Mouse (Mus musculus) adipocyte (in vitro differentiated cells): ENCODE results near the gene Rad52.

ENCODE experiments used
- DNase-seq: peaks from one replicate; pipeline ENCODE4 v3.0.0-alpha.2; 2016; ENCODE audit warnings: low spot score

The Rad52 gene

DNA sequence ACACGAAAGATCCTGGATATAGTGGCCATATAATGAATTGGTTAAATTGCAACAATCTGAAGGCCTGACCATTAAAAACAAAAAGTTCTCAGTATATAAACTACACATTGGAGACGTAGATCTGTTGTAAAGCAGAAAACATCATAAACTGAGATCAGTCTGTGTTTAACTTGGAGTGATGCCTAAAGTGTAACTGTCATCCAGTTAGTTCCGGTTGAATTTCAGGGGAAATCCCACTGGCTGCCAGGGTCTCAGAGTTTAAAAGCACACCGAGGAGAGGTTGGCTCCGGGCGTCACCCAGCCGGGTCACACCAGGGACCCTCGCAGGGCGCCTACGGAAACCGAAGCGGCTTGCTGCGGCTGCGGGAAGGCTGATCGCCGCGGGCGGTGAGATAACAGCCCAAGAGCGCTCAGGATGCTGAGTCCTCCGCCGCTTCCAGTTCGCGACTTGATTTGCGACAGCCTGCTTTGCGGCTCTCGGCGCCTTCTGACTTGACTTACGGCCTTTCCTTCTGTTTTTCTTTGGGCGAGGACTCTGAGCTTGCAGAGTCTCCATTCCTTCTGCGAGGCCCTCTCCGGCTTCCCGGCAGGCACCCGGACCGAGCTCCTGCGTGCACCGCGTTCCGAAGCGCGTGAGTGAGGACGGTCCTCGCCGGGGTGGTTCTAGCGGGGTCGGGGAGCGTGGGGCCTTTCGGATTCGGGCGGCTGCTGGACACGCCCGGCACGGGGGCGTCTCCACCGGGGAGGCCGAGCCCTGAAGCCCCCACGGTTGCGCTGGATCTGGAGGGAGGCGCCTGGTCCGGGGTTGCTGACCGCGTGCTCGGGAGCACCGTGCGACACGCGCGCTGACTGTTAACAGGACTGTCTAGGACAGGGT, at the start of gene Rad52:
Rad52 (plus strand) TSS at position 495 of the 877 bp plus-strand sequence.
- peak; percentile 94 for DNase-seq

DNA sequence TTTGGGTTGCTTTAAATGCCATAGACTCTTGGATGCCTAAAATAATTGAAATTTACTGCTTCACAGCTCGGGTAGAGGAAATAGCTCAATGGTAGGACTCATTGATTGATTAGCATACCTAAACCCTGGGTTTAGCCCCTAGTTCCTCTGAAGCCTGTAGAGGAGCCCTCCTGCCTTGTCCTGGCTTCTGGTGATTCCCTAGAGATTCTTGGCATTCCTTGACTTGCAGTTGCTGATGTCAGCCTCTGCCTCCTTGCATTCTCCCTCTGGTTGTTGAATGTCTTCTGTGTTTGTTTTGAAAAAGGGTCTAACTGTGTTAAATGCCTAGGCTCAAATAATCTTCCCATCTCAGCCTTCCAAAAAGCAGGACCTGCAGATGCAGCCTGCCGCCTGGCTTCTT, 48.3 kb upstream of the Rad52 start:
- DNase-seq, result no peak

DNA sequence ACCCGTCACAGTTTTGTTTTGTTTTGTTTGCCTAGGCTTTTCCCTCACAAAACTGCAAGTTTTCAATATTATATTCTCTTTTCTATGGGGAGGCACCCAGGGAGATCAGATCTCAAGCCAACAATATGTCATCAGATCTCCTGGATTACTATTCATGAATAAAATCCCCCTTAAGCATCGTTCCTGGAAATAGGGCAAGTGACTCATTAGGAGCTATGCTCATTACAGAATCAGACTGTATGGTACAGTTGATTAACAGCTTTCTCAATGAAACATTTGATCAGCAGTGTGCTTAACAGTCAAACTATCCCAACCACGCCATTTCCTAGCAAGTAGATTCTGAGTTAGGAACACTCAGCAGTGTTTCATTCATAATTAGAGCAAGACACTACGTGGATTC, 47.0 kb upstream of the Rad52 start:
- no peak for DNase-seq

DNA sequence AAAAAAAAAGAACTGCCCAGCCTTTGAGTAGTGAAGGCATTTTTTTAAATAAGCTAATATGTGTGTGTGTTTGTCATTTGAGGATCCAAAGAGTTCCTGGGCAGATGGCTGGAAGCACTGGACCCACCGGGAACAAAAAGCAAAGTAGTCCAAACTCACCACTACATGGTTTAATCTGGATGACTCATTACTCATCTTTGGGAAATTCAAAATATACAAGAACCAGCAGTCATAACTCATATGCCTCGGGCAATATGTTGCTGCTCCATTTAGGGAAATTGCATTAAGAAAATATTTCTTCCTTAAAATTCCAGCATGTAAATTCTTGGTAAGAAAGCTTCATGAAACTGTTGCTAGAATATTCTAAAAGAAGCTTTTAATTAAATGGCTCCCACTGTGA, 42.3 kb upstream of the Rad52 start:
- DNase-seq, result no peak

DNA sequence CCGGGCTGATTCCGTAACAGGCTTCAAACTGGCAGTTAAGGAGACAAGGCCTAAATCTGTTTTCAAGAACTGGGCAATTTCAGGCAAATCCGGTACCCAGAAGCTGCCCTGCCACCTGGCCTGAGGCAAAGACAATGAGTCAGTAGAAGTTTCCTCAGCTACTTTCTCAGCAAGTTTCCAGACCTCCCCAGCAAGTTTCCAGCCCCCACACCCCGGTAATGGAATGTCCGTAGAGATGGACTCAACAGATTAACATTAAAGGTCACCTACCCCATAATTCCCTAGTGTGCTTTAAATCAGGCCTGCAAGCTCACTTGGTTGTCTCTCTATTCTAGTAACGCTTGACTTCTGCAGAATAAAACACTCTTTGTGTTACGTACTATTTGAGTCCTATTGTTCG, 41.0 kb upstream of the Rad52 start:
- no peak for DNase-seq

DNA sequence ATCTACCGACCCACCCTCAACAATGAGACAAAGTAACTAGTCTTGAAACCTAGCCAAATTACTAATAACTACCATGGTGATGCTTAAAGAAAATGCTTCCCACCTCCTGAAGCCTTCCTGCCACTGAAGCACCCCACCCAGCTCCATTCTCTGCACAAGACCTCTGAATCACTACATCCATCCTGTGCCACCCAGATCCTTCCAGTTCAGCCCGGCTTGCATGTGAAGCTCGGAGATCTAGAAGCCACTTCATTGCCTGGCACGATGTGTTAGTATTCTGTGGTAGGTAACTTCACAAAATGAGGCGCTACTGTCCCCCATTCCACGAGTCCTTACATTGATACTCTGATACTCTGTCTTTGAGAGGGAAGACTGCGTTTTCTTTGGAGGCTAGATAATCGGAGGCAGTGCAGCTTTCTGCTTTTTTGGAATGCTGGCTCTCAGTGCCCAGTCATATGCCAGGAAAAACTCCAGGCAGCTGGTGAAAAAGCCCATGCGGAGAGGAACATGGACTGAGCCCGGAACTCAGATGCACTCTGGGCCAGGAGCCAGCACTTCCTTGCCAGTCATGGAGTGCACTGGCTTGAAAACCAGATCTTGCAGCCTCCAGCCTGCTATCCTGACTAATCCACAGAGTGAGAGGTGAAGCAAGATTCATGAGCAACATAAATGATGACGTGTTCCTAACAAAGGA, 38.0 kb upstream of the Rad52 start:
- peak; percentile 99 for DNase-seq

DNA sequence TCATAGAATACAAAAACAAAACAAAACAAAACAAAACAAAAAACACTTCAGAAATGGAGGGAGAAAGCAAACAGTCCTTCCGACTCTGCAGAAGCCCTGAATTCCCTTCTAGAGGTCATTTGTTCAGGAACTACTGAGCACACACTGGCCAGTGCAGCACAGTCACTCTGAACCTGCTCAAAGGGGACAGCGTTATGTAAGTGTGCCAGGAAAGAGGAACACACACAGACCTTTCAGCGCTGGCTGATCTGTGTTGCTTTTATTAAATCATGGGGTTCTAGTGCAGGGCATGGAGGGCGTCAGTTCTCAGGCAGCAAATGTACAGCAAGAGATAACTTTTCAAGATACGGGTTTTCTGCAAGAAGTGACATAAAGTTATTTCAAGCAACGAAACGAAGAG, 19.3 kb upstream of the Rad52 start:
- no peak for DNase-seq

DNA sequence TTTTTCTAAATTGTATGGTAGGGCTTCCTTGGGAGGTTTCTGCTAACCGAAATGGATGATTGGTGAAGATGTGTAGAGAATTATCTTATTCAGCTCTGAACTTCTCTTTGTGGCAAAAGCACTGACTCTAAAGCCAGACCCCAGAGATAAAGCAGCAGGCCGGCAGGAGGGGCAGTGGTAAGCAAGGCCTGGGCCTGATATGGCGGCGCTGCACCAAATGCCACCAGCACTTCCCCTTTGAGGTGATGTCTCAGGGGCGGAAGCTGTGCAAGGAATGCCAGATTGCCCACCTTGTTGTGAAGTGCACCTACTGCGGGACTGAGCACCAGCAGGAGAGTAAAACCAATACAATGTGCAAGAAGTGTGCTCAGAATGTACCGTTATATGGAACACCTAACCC, 9.8 kb upstream of the Rad52 start:
- no peak for DNase-seq

DNA sequence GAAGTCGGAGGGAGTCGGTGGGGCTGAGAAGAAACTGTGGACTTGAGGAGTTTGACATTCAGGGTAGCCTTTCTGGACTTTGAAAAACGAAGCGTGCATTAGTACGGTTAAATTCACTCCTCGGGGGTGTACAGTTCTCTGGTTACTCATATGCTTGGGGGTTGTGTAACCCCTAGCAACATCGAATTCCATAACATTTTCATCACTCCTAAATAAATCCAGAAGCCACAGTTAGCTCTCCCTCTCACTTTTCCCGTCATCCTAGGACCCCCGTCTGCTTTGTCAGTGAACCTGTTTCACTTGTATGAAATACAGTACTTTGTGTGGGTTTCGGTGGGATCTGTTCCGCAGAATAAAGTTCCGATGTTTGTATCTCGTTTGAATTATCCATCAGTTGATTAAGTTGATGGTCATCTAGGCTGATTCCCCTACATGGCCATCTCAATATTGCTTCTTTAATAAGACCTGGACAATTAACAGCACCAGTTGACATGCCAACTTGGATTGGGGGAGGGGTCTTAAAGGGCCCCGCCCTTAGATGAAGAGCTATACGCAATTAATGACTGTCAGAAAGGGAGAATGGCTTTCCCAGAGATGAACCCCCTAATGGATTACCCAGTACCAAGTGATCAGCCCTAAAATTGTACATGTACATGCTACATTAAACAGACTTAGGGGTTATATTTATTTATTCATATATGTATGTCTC, 737 bp downstream of the Rad52 start:
- peak; percentile 51 for DNase-seq

DNA sequence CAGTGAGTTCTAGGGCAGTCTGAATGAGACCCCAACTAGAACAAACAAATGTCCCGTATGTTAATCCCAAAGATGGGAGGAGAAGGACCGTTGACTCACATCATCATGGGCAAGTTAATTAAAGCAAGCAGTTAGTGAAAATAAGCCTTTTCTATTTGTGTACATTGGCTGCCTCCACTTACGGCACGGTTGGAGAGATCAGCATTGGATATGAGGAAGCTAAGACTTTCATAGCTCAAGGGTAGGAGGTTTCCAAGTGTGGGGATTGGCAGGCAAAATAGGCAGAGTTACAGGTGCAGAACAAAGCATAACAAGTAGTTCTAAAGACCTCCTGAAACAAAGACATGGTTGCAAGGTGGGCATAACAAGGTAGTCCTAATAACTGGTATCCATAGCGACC, 3.0 kb downstream of the Rad52 start:
- DNase-seq, result no peak

DNA sequence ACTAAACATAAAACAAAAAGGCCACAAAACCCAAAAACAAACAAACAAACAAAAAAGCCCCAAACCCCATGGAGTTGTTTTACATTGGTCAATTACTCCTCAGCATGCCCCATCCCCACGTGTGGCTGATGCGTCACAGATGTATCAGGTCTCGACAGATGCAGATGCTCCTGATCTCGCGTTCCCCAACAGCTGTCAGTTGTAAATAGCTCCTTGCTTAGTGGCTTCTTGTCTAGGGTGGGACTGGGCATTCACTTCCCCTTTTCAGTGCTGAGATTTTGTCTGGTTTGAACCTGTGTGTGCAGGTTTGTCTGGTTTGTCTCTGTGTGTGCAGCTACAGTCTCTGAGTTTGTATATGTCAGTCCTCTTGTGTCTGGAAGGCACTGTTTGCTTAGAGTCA, 9.5 kb downstream of the Rad52 start:
- DNase-seq, result no peak

DNA sequence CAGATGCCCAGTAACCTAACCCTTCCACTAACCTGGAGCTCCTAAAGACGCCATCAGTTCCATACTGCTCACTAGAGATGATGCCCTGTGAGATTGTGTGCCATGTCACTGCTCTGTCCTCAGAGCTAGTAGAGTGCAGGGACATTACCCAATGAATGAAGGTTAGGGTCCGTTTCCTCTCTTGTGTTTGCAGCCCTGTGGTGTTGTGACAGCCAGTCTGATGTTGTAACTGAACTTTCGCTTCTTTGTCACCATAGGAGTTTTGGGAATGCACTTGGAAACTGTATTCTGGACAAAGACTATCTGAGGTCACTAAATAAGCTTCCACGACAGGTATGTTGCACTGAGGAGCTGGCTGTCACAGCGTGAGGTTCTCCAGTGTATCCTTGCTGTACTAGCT, 13.2 kb downstream of the Rad52 start:
- peak; percentile 29 for DNase-seq

DNA sequence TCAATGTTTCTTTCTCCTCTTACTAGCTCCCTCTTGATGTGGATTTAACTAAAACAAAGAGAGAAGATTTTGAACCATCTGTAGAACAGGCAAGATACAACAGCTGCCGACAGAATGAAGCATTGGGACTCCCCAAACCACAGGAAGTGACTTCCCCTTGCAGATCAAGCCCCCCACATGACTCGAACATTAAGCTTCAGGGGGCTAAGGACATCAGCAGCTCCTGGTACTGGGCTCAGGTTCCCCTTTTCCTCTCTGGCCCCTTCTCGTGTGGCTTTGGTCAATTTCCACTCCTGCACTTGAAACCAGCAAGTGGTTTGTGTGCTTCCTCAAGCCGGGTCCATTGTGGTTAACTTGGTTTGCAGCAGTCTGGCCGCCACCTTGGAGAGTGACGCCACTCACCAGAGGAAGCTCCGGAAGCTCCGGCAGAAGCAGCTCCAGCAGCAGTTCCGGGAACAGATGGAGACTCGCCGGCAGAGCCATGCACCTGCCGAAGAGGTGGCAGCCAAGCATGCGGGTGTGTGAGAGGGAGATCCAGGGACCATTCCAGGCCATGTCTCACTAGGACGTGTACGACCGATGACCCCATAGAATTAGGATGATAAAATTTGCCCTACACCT, 16.2 kb downstream of the Rad52 start:
- no peak for DNase-seq

DNA sequence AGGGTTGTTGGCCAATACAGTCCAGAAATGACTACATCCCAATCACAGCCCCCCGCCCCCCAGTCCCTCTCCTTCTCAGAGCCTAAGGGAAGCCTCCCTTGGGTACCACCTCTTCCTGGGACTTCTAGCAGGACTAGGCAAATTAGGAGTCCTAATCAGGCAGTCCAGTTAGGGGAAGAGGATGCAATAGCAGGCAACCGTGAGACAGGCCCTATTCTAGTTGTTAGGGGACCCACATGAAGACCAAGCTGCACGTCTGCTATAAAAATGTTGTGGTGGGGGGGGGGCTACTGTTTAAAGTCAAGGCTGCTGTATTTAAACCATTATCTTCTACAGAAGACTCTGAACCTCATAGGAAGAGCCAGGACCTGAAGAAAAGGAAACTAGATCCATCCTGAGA, 19.6 kb downstream of the Rad52 start:
- DNase-seq, result no peak

DNA sequence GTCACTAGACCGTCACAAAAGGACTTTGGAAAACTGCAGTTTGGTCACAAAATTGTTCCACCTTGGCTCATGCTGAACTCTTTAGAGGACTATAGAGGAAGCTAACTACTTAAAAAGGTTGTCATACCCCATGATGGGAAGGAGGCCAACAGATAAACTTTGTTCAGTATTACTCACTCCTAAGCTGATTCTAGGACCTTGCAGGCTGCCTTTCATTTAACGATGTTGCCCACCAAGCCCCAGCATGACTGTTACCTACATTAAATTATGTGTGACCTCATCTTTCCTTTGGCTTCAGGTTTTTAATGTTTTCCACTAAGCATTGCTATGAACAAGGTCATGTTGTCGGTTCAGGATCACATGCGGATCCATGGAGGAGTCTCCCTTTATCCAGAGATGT, 20.0 kb downstream of the Rad52 start:
- no peak for DNase-seq

DNA sequence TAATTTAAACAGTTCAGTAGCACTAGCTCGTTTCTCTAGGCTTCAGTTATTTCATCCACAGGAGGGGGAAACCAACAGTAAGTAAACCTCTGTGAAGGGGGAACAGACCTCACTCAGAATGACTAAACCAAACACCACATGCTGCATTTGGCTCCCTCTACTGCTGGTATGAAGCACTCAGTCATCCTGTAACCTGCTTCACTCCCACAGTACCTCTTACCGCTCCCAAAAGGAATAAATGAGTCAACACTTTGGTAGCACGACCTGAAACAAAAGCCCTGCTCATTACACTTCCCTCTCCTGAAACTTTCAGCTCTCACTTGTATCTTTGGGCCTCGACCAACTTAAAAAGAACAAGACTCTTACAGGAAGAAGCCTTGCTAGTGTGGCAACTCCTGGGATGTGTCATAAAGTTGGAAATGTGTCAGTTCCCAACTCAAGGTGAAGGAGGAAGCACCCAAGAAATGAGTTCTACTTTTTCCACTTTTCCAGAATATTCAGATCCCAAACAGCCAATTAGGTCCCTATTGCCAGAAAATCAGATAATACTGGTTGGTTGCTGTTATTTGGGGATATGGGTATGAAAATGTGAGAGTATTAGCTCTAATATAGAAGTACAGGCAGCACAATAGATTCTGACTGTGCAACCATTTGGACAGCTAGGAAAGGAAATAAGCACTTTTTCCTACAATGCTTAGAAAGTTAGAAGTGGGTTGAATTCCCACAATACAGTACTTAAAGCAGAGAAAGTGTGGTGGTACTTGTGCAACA, 21.9 kb downstream of the Rad52 start:
- DNase-seq, result peak; percentile 67
